Mouse (Mus musculus): Measurements from ENCODE around the gene Mapk9.

DNA sequence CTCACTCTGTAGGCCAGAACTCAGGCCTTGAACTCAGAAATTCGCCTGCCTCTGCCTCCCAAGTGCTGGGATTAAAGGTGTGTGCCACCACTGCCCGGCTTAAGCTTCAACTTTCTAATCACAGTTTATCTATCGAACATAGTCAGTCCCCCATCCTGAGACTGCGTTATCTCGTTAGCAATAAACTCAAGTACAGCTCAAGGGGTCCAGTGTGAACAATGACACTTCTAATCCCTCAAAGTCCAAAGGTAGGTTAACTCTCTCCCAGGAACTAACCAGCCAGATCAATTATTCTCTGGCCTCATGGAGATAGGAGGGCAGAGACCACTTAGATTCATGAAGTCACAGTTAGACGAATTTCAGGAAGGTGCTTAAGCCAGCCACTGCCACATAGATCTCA, 12.3 kb upstream of the Mapk9 start:
- no peak for TF ChIP-seq GATA1 (IDR thresholded peaks at IDR 0.05; ENCODE audit: borderline replicate concordance, low read length)
- TF ChIP-seq FLI1 (IDR thresholded peaks at IDR 0.05; ENCODE audit: low read length): no peak
